Mouse (Mus musculus) stomach, embryonic 15.5 days (tissue): Measurements from ENCODE around the gene Gm6309. TPM values are rescaled to one million over a fixed set of nuclear protein-coding genes. Genes with fewer than 3 reads are reported as not detected.
"Not testable (repeated sequence)": the region's sequence is repeated elsewhere in the genome, so short reads cannot be mapped to it uniquely, and the experiment has no call there.

Experiments
- ATAC-seq: fragments of 200-750 bp; cut with Nextera tagmentation; 2 replicates; pipeline ENCODE4 v1.8.0; 2017; ENCODE audit warnings: low read depth, moderate number of reproducible peaks, moderate TSS enrichment; ENCODE audit not compliant: insufficient read depth, low FRiP score
- H3K27ac ChIP-seq: fragments of 300-500 bp; sonication (generic); 2 replicates; pipeline ENCODE4 v1.5.1; 2015; ENCODE audit warnings: mild to moderate bottlenecking, inconsistent platforms
- H3K27me3 ChIP-seq: fragments of 300-500 bp; sonication (generic); replicated peaks from 2 replicates; pipeline ENCODE4 v1.6.1; 2015; ENCODE audit warnings: inconsistent platforms
- H3K36me3 ChIP-seq: fragments of 300-500 bp; sonication (generic); 2 replicates; pipeline ENCODE4 v1.6.1; 2015; ENCODE audit warnings: inconsistent platforms
- H3K4me1 ChIP-seq: fragments of 300-500 bp; sonication (generic); 2 replicates; pipeline ENCODE4 v1.6.1; 2015; ENCODE audit warnings: inconsistent platforms
- H3K4me2 ChIP-seq: fragments of 300-500 bp; sonication (generic); 2 replicates; pipeline ENCODE4 v1.6.1; 2015; ENCODE audit warnings: mild to moderate bottlenecking, inconsistent platforms
- H3K4me3 ChIP-seq: fragments of 300-500 bp; sonication (generic); replicated peaks from 2 replicates; pipeline ENCODE4 v1.5.1; 2015; ENCODE audit warnings: inconsistent platforms
- H3K9ac ChIP-seq: fragments of 300-500 bp; sonication (generic); 2 replicates; pipeline ENCODE4 v1.6.1; 2015; ENCODE audit warnings: inconsistent platforms
- H3K9me3 ChIP-seq: fragments of 300-500 bp; sonication (generic); 2 replicates; pipeline ENCODE4 v1.6.1; 2016; ENCODE audit warnings: inconsistent platforms
- WGBS: fragments of 180-500 bp; shearing (Covaris S2); methylation state at CpG from one replicate; pipeline ENCODE4 v1.1.7; 2015; 5-methylcytosine and 5-hydroxymethylcytosine counted together
- polyA plus RNA-seq: library from polyadenylated mRNA; unstranded; fragments of >200 nt; fragmentation: Nextera tagmentation; extraction: Ambion mirVana; gene quantifications from 2 replicates; pipeline ENCODE4 v1.2.1, GENCODE M21; 2015

Gm6309 gene
- not detected in 2 replicates for polyA plus RNA-seq

DNA sequence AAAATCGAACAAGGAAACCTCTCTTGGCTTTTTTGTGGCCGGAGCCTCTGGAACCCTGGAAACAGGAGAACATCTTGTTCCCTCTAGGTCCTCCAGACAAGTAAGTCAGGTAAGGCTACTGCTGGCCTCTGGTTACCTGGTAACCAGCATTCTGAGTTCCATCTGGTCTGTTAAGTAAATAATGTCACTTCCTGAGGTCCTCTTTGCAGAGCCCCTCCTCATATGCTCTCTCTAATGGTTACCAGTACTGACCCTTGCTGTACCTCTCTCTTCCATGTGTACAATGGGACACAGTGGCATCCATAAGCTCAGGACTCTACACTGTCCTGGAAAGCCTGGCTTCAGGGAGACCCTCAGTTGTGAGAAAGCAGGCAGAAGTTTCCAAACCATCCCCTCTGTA, at the start of gene Gm6309:
Gene Gm6309 (minus strand): TSS at position 101 of the 400 bp plus-strand sequence.
- not testable (repeated sequence) for H3K27me3 ChIP-seq, H3K27ac ChIP-seq, H3K9ac ChIP-seq, H3K4me2 ChIP-seq, H3K9me3 ChIP-seq, ATAC-seq, H3K4me1 ChIP-seq, H3K4me3 ChIP-seq, H3K36me3 ChIP-seq
- 68% methylated on average over 2 of the region's 2 CpGs for WGBS

GRCm38 (mm10) chr5:146205537-146205936, 35.0 kb upstream of the Gm6309 start:
- Histone ChIP-seq H3K27me3 (no peaks in the 10 kb centered on the region), H3K9ac (no peak overlapping the region), H3K4me1 (no peaks in the 10 kb centered on the region), H3K36me3 (peaks cover 53% of the 10 kb centered on the region), H3K4me3 (no peak overlapping the region), H3K9me3 (no peaks in the 10 kb centered on the region), H3K4me2 (no peak overlapping the region), H3K27ac (no peak overlapping the region)
- 91% methylated on average over 5 of the region's 5 CpGs for WGBS
- ATAC-seq = no peak

- H3K9me3 ChIP-seq = no peaks in the 10 kb centered on the region
- 78% methylated on average over 2 of the region's 2 CpGs for WGBS
- H3K27me3 ChIP-seq = no peaks in the 10 kb centered on the region
- peaks cover 44% of the 10 kb centered on the region for H3K36me3 ChIP-seq
- no peak overlapping the region for H3K4me3 ChIP-seq
- H3K9ac ChIP-seq = no peak overlapping the region
- H3K27ac ChIP-seq = no peak overlapping the region
- no peak for ATAC-seq
- no peak overlapping the region for H3K4me2 ChIP-seq
- no peaks in the 10 kb centered on the region for H3K4me1 ChIP-seq
These were observed 33.4 kb upstream of the Gm6309 start for GRCm38 (mm10) chr5:146203921-146204320.

DNA sequence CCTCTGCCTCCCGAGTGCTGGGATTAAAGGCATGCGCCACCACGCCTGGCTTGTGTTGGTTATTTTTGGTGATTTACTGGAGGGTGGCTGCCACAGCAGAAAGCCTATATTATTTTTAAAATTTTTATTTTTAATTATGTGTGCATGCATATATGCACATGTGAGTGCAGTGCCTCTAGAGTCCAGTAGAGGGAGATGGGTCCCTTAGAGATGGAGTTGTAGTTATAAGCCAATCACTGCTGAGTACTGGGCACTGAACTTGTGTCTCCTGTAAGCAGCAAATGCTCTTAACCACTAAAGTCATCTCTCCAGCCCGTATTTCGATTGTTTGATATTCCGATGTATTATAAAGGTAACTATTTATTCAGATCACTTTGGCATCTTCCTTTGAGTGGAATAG, 30.1 kb upstream of the Gm6309 start:
- Histone ChIP-seq H3K4me1 (no peaks in the 10 kb centered on the region), H3K27ac (no peak overlapping the region), H3K36me3 (peaks cover 21% of the 10 kb centered on the region; the same call in 1 of the 2 replicates), H3K9ac (no peak overlapping the region), H3K4me2 (no peak overlapping the region), H3K27me3 (no peaks in the 10 kb centered on the region), H3K4me3 (no peak overlapping the region), H3K9me3 (no peaks in the 10 kb centered on the region)
- WGBS = 97% methylated on average over 6 of the region's 6 CpGs
- no peak for ATAC-seq

GRCm38 (mm10) chr5:146199540-146199939, 29.0 kb upstream of the Gm6309 start:
- no peak overlapping the region for H3K27ac ChIP-seq
- H3K27me3 ChIP-seq = no peaks in the 10 kb centered on the region
- ATAC-seq = no peak
- no peaks in the 10 kb centered on the region for H3K9me3 ChIP-seq
- no peak overlapping the region for H3K4me3 ChIP-seq
- 83% methylated on average over 2 of the region's 2 CpGs for WGBS
- peaks cover 15% of the 10 kb centered on the region; the same call in 1 of the 2 replicates for H3K36me3 ChIP-seq
- no peaks in the 10 kb centered on the region for H3K4me1 ChIP-seq
- no peak overlapping the region for H3K9ac ChIP-seq
- H3K4me2 ChIP-seq = no peak overlapping the region

DNA sequence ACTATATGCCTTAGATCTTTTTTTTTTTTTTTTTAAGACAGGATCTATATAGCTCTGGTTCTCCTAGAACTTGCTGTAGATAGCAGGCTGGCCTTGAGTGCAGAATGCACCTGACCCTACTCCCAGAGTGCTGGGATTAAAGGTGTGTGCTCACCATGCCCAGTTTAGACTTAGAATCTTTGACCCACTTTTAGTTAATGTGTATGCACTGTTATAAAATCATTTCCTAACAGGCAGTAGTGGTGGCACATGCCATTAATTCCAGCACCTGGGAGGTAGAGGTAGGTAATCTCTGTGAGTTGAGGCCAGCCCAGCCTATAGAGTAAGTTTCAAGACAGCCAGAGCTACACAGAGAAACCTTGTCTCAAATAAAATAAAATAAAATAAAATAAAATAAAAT, 28.6 kb upstream of the Gm6309 start:
- Histone ChIP-seq H3K9me3 (no peaks in the 10 kb centered on the region), H3K4me2 (no peak overlapping the region), H3K27ac (no peak overlapping the region), H3K4me1 (no peaks in the 10 kb centered on the region), H3K4me3 (no peak overlapping the region), H3K9ac (no peak overlapping the region), H3K27me3 (no peaks in the 10 kb centered on the region), H3K36me3 (peaks cover 11% of the 10 kb centered on the region; the same call in 1 of the 2 replicates)
- no peak for ATAC-seq

- Histone ChIP-seq H3K36me3 (no peaks in the 10 kb centered on the region), H3K4me2 (no peak overlapping the region), H3K9me3 (no peaks in the 10 kb centered on the region), H3K4me3 (no peak overlapping the region), H3K27me3 (no peaks in the 10 kb centered on the region), H3K27ac (no peak overlapping the region), H3K4me1 (no peaks in the 10 kb centered on the region), H3K9ac (no peak overlapping the region)
- ATAC-seq = no peak
- 78% methylated on average over 8 of the region's 8 CpGs for WGBS
These were observed 22.8 kb upstream of the Gm6309 start for GRCm38 (mm10) chr5:146193360-146193759.

DNA sequence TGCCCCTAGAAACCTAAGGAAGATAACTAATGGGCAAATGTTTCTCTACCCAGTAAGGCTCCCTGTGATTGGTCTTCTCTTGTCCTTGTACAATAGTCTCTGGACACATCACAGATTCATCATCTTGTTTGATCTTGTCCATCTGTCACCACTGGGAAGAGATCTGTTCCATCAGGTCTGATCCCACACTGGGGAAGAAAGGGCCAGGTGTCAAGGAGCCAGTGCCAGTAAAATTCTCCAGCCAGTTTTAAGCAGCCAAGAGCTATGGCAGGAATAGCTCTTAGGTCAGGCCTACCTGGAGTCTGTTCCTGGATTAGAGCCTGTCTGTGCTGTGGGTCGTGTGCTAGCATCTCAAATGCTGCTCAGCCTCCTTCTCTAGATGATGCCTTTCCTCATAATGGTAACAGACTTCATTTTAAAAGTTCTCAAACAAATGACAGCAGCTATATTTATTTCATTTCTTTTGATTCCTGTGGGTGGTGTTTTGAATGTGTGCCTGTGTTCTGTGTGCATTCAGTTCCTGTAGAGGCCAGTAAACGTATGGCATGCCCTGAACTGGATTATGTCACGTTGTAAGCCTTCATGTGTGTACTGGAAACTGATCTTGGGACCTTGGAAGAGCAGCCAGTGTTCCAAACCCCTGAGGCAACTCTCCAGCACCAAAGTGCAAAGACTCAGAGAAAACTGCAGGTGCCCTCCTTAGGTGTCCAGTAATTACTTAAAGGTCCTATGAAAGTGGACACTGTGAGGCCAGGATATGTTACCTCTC, 20.2 kb upstream of the Gm6309 start:
- Histone ChIP-seq H3K9ac (no peak overlapping the region), H3K27ac (no peak overlapping the region), H3K9me3 (no peaks in the 10 kb centered on the region), H3K4me2 (no peak overlapping the region), H3K4me3 (no peak overlapping the region), H3K36me3 (no peaks in the 10 kb centered on the region), H3K4me1 (no peaks in the 10 kb centered on the region), H3K27me3 (no peaks in the 10 kb centered on the region)
- no peak for ATAC-seq
- 57% methylated on average over 3 of the region's 3 CpGs for WGBS

GRCm38 (mm10) chr5:146190093-146190492, 19.6 kb upstream of the Gm6309 start:
- Histone ChIP-seq H3K27me3 (no peaks in the 10 kb centered on the region), H3K4me3 (no peak overlapping the region)

GRCm38 (mm10) chr5:146188712-146189111, 18.2 kb upstream of the Gm6309 start:
- H3K27ac ChIP-seq = no peak overlapping the region
- no peaks in the 10 kb centered on the region for H3K36me3 ChIP-seq
- H3K4me1 ChIP-seq = no peaks in the 10 kb centered on the region
- no peaks in the 10 kb centered on the region for H3K9me3 ChIP-seq
- H3K27me3 ChIP-seq = no peaks in the 10 kb centered on the region
- H3K4me3 ChIP-seq = no peak overlapping the region
- no peak overlapping the region for H3K4me2 ChIP-seq
- WGBS = 81% methylated on average over 7 of the region's 7 CpGs
- H3K9ac ChIP-seq = no peak overlapping the region
- ATAC-seq = no peak

More at GRCm38 (mm10) chr5:146190093-146190492, 19.6 kb upstream of the Gm6309 start:
- no peak overlapping the region for H3K27ac ChIP-seq
- no peak for ATAC-seq
- WGBS = 61% methylated on average over 4 of the region's 4 CpGs
- H3K9me3 ChIP-seq = no peaks in the 10 kb centered on the region
- no peaks in the 10 kb centered on the region for H3K4me1 ChIP-seq
- H3K36me3 ChIP-seq = no peaks in the 10 kb centered on the region
- no peak overlapping the region for H3K9ac ChIP-seq
- H3K4me2 ChIP-seq = no peak overlapping the region

DNA sequence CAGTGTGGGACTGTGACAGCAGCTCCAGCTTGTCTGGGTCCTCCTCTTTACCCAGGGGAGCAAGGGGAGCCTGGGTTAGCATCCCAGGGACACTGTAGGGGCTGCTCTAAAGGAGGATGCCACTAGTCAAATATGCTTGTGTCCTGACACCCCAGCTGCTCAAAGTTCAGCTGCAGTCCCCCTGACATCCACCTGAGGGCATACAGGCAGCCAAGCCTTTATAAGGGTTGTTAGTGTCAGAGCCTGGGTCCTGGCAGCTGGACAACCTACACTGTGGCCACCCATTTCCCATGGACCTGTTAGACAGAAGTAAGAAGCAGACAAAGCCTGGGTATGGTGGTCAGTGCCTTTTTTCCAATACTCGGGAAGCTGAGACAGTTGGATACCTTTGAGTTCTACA, 17.6 kb upstream of the Gm6309 start:
- Histone ChIP-seq H3K4me2 (no peak overlapping the region), H3K27me3 (no peaks in the 10 kb centered on the region), H3K36me3 (no peaks in the 10 kb centered on the region), H3K27ac (no peak overlapping the region), H3K9ac (no peak overlapping the region), H3K4me1 (no peaks in the 10 kb centered on the region), H3K4me3 (no peak overlapping the region), H3K9me3 (no peaks in the 10 kb centered on the region)
- ATAC-seq = no peak
- WGBS = 89% methylated on average over 1 of the region's 1 CpGs

DNA sequence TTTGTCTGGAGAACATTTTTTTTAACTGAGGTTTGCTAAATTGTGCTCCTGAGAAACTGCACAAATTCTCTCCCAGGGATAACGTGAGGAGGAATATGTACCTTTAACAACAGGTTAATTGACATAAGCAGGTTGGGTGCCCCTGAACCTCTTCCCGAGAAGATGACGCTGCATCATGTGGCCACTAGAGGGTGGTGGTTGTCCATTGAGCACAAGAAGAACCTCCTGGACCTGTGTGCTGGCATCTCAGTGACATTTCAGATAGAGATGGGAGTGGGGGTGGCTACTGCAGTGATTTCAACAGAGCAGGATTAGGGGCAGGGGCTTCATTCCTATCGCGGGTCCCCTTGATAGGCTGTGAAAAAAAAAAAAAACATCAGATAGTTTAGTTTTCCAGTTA, 16.9 kb upstream of the Gm6309 start:
- not testable (repeated sequence) for H3K36me3 ChIP-seq, H3K4me3 ChIP-seq, H3K9me3 ChIP-seq, H3K27me3 ChIP-seq, H3K27ac ChIP-seq, ATAC-seq, H3K4me1 ChIP-seq, H3K4me2 ChIP-seq, H3K9ac ChIP-seq
- 26% methylated on average over 5 of the region's 5 CpGs for WGBS

GRCm38 (mm10) chr5:146185204-146185603, 14.7 kb upstream of the Gm6309 start, which contains the start of gene 1700001J03Rik:
Gene 1700001J03Rik, minus strand, starts transcription at chr5:146185304.
- not testable (repeated sequence) for H3K27me3 ChIP-seq, H3K27ac ChIP-seq, H3K4me1 ChIP-seq, H3K4me3 ChIP-seq, H3K9me3 ChIP-seq, H3K9ac ChIP-seq, H3K4me2 ChIP-seq, ATAC-seq, H3K36me3 ChIP-seq
- 81% methylated on average over 4 of the region's 4 CpGs for WGBS
